Mouse (Mus musculus) stomach, postnatal 0 days (tissue): ENCODE measurements at regions not wholly inside any gene's neighbourhood (a gene's known extent, or its start where the extent isn't known, plus 50 kb on each side); places are given as distances from the start of the nearest gene placed in this dataset.

ENCODE experiments used
- ATAC-seq: fragments of 200-750 bp; cut with Nextera tagmentation; 2 replicates; pipeline ENCODE4 v1.8.0; 2017; ENCODE audit not compliant: low FRiP score, low TSS enrichment
- DNase-seq: peaks from one replicate; pipeline ENCODE4 v3.0.0-alpha.2; 2016; ENCODE audit warnings: low spot score
- H3K27ac ChIP-seq: fragments of 300-500 bp; sonication (generic); replicated peaks from 2 replicates; pipeline ENCODE4 v1.5.1; 2014; ENCODE audit warnings: mild to moderate bottlenecking, control low read depth
- H3K27me3 ChIP-seq: fragments of 300-500 bp; sonication (generic); 2 replicates; pipeline ENCODE4 v1.6.1; 2014; ENCODE audit warnings: low read length; ENCODE audit not compliant: control insufficient read depth, insufficient read depth
- H3K36me3 ChIP-seq: fragments of 300-500 bp; sonication (generic); 2 replicates; pipeline ENCODE4 v1.6.1; 2014; ENCODE audit warnings: low read length, mixed read lengths; ENCODE audit not compliant: control insufficient read depth, insufficient read depth
- H3K4me1 ChIP-seq: fragments of 300-500 bp; sonication (generic); replicated peaks from 2 replicates; pipeline ENCODE4 v1.6.1; 2014; ENCODE audit warnings: antibody characterized with exemption; ENCODE audit not compliant: control insufficient read depth, insufficient read depth
- H3K4me2 ChIP-seq: fragments of 300-500 bp; sonication (generic); replicated peaks from 2 replicates; pipeline ENCODE4 v1.6.1; 2014; ENCODE audit warnings: low read depth, mild to moderate bottlenecking, control low read depth, moderate library complexity
- H3K4me3 ChIP-seq: fragments of 300-500 bp; sonication (generic); 2 replicates; pipeline ENCODE4 v1.5.1; 2014; ENCODE audit warnings: low read depth, low read length, control low read depth
- H3K9ac ChIP-seq: fragments of 300-500 bp; sonication (generic); 2 replicates; pipeline ENCODE4 v1.6.1; 2014; ENCODE audit warnings: mild to moderate bottlenecking, low read length, control low read depth, mixed read lengths
- H3K9me3 ChIP-seq: fragments of 300-500 bp; sonication (generic); 2 replicates; pipeline ENCODE4 v1.6.1; 2016; ENCODE audit warnings: low read length; ENCODE audit not compliant: control insufficient read depth
- CTCF ChIP-seq: IDR thresholded peaks from 2 replicates; pipeline ENCODE4 v1.5.1; 2016; ENCODE audit warnings: antibody characterized with exemption, low read depth, mild to moderate bottlenecking, moderate library complexity
- EP300 ChIP-seq: optimal IDR thresholded peaks from 2 replicates; pipeline ENCODE3; 2016; ENCODE audit warnings: antibody characterized with exemption
- WGBS: fragments of 180-500 bp; shearing (Covaris S2); extraction: QIAGEN DNeasy Blood & Tissue Kit; methylation state at CpG from one replicate; pipeline ENCODE4 v1.1.7; 2014; 5-methylcytosine and 5-hydroxymethylcytosine counted together

- Histone ChIP-seq H3K9me3 (no peaks in the 10 kb centered on the region), H3K27me3 (no peaks in the 10 kb centered on the region), H3K4me3 (no peak overlapping the region), H3K4me1 (no peaks in the 10 kb centered on the region), H3K27ac (no peak overlapping the region), H3K9ac (no peak overlapping the region), H3K36me3 (no peaks in the 10 kb centered on the region), H3K4me2 (no peak overlapping the region)
- WGBS: 65% methylated on average over 4 of the region's 4 CpGs
- DNase-seq: no peak
- TF ChIP-seq EP300 (no peak), CTCF (no peak)
- no peak for ATAC-seq
These were observed 56.5 kb upstream of the Pdk3 start for GRCm38 (mm10) chrX:93888480-93888879.

- H3K9ac ChIP-seq: no peak overlapping the region
These were observed 57.0 kb upstream of the Pdk3 start for GRCm38 (mm10) chrX:93888966-93889365.

GRCm38 (mm10) chrX:93889394-93890042 lies 57.5 kb upstream of the Pdk3 start:
- peak overlapping the region; percentile 27 for H3K4me3 ChIP-seq
- ATAC-seq (peak; percentile 66; the same call in 1 of the 2 replicates), DNase-seq (peak; percentile 69)
- H3K27me3 ChIP-seq: no peaks in the 10 kb centered on the region
- peak; percentile 93 for TF ChIP-seq CTCF
- TF ChIP-seq EP300: no peak
- no peaks in the 10 kb centered on the region for H3K4me1 ChIP-seq
- H3K9me3 ChIP-seq: no peaks in the 10 kb centered on the region
- 30% methylated on average over 13 of the region's 13 CpGs for WGBS
- peak overlapping the region; percentile 46 for H3K4me2 ChIP-seq
- no peak overlapping the region for H3K9ac ChIP-seq
- no peak overlapping the region for H3K27ac ChIP-seq
- no peaks in the 10 kb centered on the region for H3K36me3 ChIP-seq

More at GRCm38 (mm10) chrX:93888966-93889365, 57.0 kb upstream of the Pdk3 start:
- 71% methylated on average over 8 of the region's 8 CpGs for WGBS
- Histone ChIP-seq H3K36me3 (no peaks in the 10 kb centered on the region), H3K4me2 (peak overlapping the region; percentile 46), H3K9me3 (no peaks in the 10 kb centered on the region), H3K27ac (no peak overlapping the region), H3K4me1 (no peaks in the 10 kb centered on the region), H3K4me3 (no peak overlapping the region), H3K27me3 (no peaks in the 10 kb centered on the region)
- TF ChIP-seq CTCF: no peak
- no peak for TF ChIP-seq EP300
- ATAC-seq (no peak), DNase-seq (no peak)

GRCm38 (mm10) chrX:93896838-93897820 lies 65.1 kb upstream of the Pdk3 start:
- Histone ChIP-seq H3K4me3 (no peak overlapping the region), H3K27ac (no peak overlapping the region), H3K9me3 (no peaks in the 10 kb centered on the region), H3K9ac (no peak overlapping the region), H3K4me1 (no peaks in the 10 kb centered on the region), H3K4me2 (no peak overlapping the region), H3K27me3 (no peaks in the 10 kb centered on the region), H3K36me3 (no peaks in the 10 kb centered on the region)
- 46% methylated on average over 5 of the region's 5 CpGs for WGBS
- no peak for TF ChIP-seq EP300
- TF ChIP-seq CTCF: 0 out of 2 replicates have a peak, but pooled peaks have one; percentile 16
- DNase-seq (no peak), ATAC-seq (no peak)

- TF ChIP-seq CTCF (no peak), EP300 (no peak)
- DNase-seq: no peak
- Histone ChIP-seq H3K4me1 (no peaks in the 10 kb centered on the region), H3K9me3 (no peaks in the 10 kb centered on the region), H3K27me3 (no peaks in the 10 kb centered on the region), H3K4me3 (no peak overlapping the region), H3K27ac (no peak overlapping the region), H3K4me2 (no peak overlapping the region), H3K36me3 (no peaks in the 10 kb centered on the region), H3K9ac (no peak overlapping the region)
- no peak for ATAC-seq
These were observed 65.2 kb upstream of the AU015836 start for GRCm38 (mm10) chrX:93903209-93903608.

- ATAC-seq (no peak), DNase-seq (no peak)
- Histone ChIP-seq H3K27me3 (no peaks in the 10 kb centered on the region), H3K4me3 (no peak overlapping the region), H3K9me3 (no peaks in the 10 kb centered on the region), H3K4me2 (no peak overlapping the region), H3K4me1 (no peaks in the 10 kb centered on the region), H3K36me3 (no peaks in the 10 kb centered on the region), H3K9ac (no peak overlapping the region), H3K27ac (no peak overlapping the region)
- TF ChIP-seq EP300 (no peak), CTCF (no peak)
- WGBS: 85% methylated on average over 5 of the region's 5 CpGs
These were observed 62.9 kb upstream of the AU015836 start for GRCm38 (mm10) chrX:93905531-93905930.
